Comparison of ENCODE assay signal across 26 mouse cellular contexts in the genomic region with DNA sequence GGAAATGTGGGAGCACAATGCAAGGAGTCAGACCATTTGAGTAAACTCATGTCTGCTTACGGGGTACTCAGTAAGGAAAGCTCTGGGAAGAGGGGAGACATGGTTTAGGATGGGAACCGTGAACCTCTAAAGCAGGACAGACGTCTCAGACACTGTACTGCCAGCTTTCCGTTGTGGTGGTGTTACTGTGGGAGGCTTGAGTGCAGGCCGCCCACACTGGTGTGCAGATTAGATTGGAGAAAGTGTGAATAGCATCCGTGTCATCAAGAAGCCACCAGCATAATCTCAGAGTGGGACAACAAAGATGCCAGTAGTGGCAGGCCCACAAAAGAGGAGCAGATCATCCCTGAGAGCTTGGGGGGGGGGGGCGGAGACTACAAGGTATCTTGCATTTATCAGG. TPM values are rescaled to one million over a fixed set of nuclear protein-coding genes. Genes with fewer than 3 reads are reported as not detected.
"Had no signal": no experiment of that assay in that cellular context is flagged by ENCODE, and none has a peak within 500 bp of the region (broad histone marks: within the 10 kb centered on the region; RNA-seq: fewer than 3 reads in every experiment).

No protein-coding gene starts in this region.

- ATAC-seq: liver, embryonic 12.5 days; midbrain, embryonic 15.5 days had no signal

- DNase-seq: kidney, adult 2 months; kidney, postnatal 25 days; layer of hippocampus, adult 9-11 months; liver; lung, adult 18-20 months; lung, postnatal 10 days; lung, postnatal 36 days; retina, postnatal 1 day; right cerebral cortex, postnatal 25 days; thymus, adult 18-20 months; thymus, postnatal 36 days had no signal

RNA-seq across cellular contexts. Expression of a gene that starts 32.2 kb away (rescaled TPM):
- total RNA-seq: layer of hippocampus, adult 2 months had no signal
- polyA plus RNA-seq: kidney, adult 2 months; kidney, embryonic 14.5 days; kidney, postnatal 0 days; large intestine, adult 2 months; limb, embryonic 10.5 days; limb, embryonic 13.5 days; liver, embryonic 12.5 days; liver, embryonic 15.5 days; lung, embryonic 15.5 days; midbrain, embryonic 10.5 days; midbrain, embryonic 15.5 days; neural tube, embryonic 12.5 days; neural tube, embryonic 15.5 days; stomach, embryonic 16.5 days; urinary bladder, adult 2 months had no signal
